Mouse (Mus musculus): Measurements from ENCODE around the gene Mylpf. TPM values are rescaled to one million over a fixed set of nuclear protein-coding genes. Genes with fewer than 3 reads are reported as not detected.

The Mylpf gene
- total RNA-seq, 2 experiments from 2014 or later, result 3.3 to 6.0 TPM

DNA sequence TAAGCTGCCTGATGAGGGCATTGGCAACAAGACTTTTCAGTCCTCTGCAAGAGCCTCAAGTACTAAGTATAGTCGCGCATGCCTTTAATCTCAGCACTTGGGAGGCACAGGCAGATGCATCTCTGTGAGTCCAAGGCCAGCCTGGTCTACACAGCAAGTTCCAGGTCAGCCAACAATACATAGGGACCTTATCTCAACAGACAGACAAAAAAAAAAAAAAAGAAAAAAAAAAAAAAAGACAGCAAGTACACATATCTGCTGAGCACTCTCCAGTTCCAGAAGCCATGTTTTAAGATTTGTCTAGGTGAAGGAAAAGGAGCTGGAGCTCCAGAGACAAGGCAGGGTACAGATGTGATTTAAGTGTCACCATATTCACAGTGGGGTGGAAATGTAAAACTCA is 47.3 kb downstream of the Mylpf start:
- ATAC-seq (ENCODE audit: poor library complexity, severe bottlenecking), result no peak

- no peak for ATAC-seq (ENCODE audit: poor library complexity, severe bottlenecking)
These were observed 47.8 kb downstream of the Mylpf start for GRCm38 (mm10) chr7:127256518-127256917.

DNA sequence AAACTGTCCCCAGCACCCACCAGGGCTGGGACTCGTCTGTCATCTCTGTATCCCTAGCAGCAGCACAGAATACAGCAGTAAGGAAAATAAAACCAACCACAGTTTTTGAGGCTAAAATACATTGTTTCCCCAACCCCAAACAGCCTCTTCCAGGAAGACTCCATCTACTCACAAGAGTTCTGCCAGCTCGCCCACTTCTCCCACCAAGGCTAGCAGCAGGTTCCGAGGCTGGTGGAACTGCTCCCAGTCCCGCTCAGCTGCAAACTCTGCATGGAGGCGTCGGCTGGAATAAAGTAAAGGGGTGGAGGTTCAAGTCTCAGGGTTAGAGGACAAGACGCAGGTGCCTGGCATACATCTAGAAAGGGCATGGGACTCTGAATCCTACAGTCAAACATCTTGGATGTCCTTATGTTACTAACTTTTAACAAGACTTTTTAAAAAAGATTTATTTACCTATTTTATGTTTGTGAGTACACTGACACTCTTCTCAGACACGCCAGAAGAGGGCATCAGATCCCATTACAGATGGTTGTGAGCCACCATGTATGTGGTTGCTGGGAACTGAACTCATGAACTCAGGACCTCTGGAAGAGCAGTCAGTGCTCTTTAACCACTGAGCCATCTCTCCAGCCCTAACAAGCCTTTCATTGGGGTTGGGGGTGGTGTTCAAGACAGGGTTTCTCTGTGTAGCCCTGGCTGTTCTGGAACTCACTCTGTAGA is 50.7 kb downstream of the Mylpf start:
- no peak for ATAC-seq (ENCODE audit: poor library complexity, severe bottlenecking)

DNA sequence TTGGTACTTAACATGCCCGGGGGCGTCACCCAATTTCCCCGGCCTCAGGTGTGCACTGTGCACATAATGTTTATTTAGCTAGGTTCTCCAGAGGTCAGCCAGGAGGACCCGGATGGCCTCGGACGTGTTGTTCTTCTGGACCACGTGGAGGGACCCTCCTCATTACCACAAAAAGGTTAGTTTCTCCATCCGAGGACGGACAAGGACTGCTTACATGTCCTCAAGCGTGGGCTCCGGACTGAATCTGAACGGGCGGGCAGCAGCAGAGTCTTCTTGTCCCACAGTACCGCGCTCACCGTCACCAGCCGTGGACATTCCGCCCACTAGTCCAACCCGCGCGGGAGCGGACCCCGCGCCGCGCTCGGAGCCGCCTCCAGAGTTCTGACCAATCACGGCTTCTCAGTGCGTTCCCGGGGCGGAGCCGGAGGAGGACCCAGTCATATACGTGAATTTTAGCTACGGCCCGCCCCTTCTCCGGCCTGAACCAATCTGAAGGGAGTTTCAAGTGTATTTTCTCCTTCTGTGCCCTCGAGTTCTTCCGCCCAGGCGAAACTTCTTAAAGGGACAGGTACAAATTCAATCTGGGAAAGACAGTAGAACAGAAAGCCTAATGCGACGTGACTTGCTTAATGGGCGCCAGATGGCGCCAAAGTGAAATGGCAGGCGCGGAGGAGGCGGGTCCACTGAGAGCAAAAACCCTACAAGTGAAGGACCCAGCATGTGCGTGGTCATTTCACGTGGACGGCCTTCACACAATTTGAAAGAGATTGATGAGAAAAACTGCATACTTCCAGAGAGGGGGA is 51.8 kb downstream of the Mylpf start, which contains the start of gene Dctpp1:
Gene Dctpp1 (minus strand): TSS at position 401 of the 803 bp plus-strand sequence.
- ATAC-seq (ENCODE audit: poor library complexity, severe bottlenecking), result peak; percentile 97

DNA sequence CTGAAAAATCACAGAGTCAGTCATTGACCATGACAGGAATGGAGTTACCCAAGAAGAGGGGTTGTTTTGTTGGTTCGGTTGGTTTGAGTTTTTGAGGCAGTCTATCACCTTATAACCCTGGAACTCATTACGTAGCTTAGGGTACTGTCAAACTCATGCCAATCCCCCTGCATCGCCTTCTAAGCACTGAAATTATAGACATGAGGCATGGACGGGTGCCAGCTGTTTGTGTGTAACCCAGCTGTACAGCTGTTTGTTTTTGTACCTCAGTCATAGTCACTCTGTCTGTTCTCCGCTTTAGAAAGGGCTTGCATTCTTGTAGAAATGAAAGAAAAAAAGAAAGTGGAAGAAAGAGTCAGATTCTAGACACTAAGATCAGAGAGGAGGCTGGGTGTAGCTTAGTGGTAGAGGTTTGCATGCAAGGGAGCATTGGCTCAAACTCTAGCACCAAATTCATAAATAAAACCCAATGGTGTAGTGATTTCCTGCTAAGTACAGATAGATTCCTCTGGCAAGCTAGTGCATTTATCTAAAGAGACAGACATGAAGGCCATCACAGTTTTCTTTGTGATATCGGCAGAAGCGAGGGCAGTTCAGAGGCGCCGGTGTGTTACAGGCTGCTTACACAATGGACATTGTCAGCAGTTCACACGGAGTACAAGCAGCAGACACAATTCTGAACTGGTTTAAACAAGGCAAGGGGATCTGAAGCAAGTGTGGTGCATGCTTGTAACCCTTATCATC is 53.7 kb downstream of the Mylpf start:
- no peak for ATAC-seq (ENCODE audit: poor library complexity, severe bottlenecking)

- no peak for ATAC-seq (ENCODE audit: poor library complexity, severe bottlenecking)
These were observed 54.8 kb downstream of the Mylpf start for GRCm38 (mm10) chr7:127263526-127263925.

Other genes starting within 250 kb of the Mylpf start
- gene Cdipt, start 233.0 kb upstream of the Mylpf start, total RNA-seq (2015), result 46.1 and 48.5 TPM in 2 replicates
- 49.4 and 56.7 TPM in 2 replicates for gene Cdipt, start 233.0 kb upstream of the Mylpf start, total RNA-seq (2017)
- gene Cdiptos, start 232.8 kb upstream of the Mylpf start, total RNA-seq (2015), result 4.9 and 6.6 TPM in 2 replicates
- gene Cdiptos, start 232.8 kb upstream of the Mylpf start, total RNA-seq (2017), result 0.73 and 3.3 TPM in 2 replicates
- gene Mvp, start 194.3 kb upstream of the Mylpf start, total RNA-seq (2015), result 5.6 and 6.0 TPM in 2 replicates
- 48.1 and 50.6 TPM in 2 replicates for gene Mvp, start 194.3 kb upstream of the Mylpf start, total RNA-seq (2017)
- 0.54 and 1.6 TPM in 2 replicates for gene Pagr1b, start 192.4 kb upstream of the Mylpf start, total RNA-seq (2015)
- gene Pagr1b, start 192.4 kb upstream of the Mylpf start, total RNA-seq (2017), result not detected in 2 replicates
- 40.7 and 62.5 TPM in 2 replicates for gene Pagr1a, start 191.5 kb upstream of the Mylpf start, total RNA-seq (2015)
- 25.5 and 67.0 TPM in 2 replicates for gene Pagr1a, start 191.5 kb upstream of the Mylpf start, total RNA-seq (2017)
- 15.4 TPM in 1 of 2 replicates, not detected in the other for gene Gm42742, start 187.8 kb upstream of the Mylpf start, total RNA-seq (2015)
- gene Gm42742, start 187.8 kb upstream of the Mylpf start, total RNA-seq (2017), result 45.4 TPM in 1 of 2 replicates, not detected in the other
- gene Prrt2, start 187.7 kb upstream of the Mylpf start, total RNA-seq (2015), result 0.20 and 1.8 TPM in 2 replicates
- gene Prrt2, start 187.7 kb upstream of the Mylpf start, total RNA-seq (2017), result 2.4 and 3.0 TPM in 2 replicates
- gene Maz, start 181.9 kb upstream of the Mylpf start, total RNA-seq (2015), result 79.8 and 80.9 TPM in 2 replicates
- 44.4 and 45.1 TPM in 2 replicates for gene Maz, start 181.9 kb upstream of the Mylpf start, total RNA-seq (2017)
- 107 and 108 TPM in 2 replicates for gene Kif22, start 166.4 kb upstream of the Mylpf start, total RNA-seq (2015)
- gene Kif22, start 166.4 kb upstream of the Mylpf start, total RNA-seq (2017), result 85.9 and 105 TPM in 2 replicates
- gene Zg16, start 121.6 kb upstream of the Mylpf start, total RNA-seq (2015), result 0.96 TPM in 1 of 2 replicates, not detected in the other
- gene Zg16, start 121.6 kb upstream of the Mylpf start, total RNA-seq (2017), result not detected in 2 replicates
- gene AI467606, start 117.5 kb upstream of the Mylpf start, total RNA-seq (2015), result 65.9 and 71.1 TPM in 2 replicates
- gene AI467606, start 117.5 kb upstream of the Mylpf start, total RNA-seq (2017), result 46.6 and 49.2 TPM in 2 replicates
- 2.0 and 3.3 TPM in 2 replicates for gene Qprt, start 86.7 kb upstream of the Mylpf start, total RNA-seq (2015)
- 1.1 and 2.8 TPM in 2 replicates for gene Qprt, start 86.7 kb upstream of the Mylpf start, total RNA-seq (2017)
- 74.6 and 82.8 TPM in 2 replicates for gene Spn, start 71.1 kb upstream of the Mylpf start, total RNA-seq (2015)
- 241 and 246 TPM in 2 replicates for gene Spn, start 71.1 kb upstream of the Mylpf start, total RNA-seq (2017)
- gene Cd2bp2, start 12.8 kb upstream of the Mylpf start, total RNA-seq (2015), result 16.1 and 19.0 TPM in 2 replicates
- gene Cd2bp2, start 12.8 kb upstream of the Mylpf start, total RNA-seq (2017), result 51.8 and 57.5 TPM in 2 replicates
- 27.0 and 27.4 TPM in 2 replicates for gene Tbc1d10b, start 422 bp upstream of the Mylpf start, total RNA-seq (2015)
- gene Tbc1d10b, start 422 bp upstream of the Mylpf start, total RNA-seq (2017), result 59.8 and 74.2 TPM in 2 replicates
- gene Zfp553, start 24.2 kb downstream of the Mylpf start, total RNA-seq (2015), result 2.9 and 3.1 TPM in 2 replicates
- 5.9 and 9.7 TPM in 2 replicates for gene Zfp553, start 24.2 kb downstream of the Mylpf start, total RNA-seq (2017)
- 36.2 and 36.8 TPM in 2 replicates for gene Sept1, start 24.2 kb downstream of the Mylpf start, total RNA-seq (2015)
- 31.2 and 42.7 TPM in 2 replicates for gene Sept1, start 24.2 kb downstream of the Mylpf start, total RNA-seq (2017)
- gene Zfp771, start 35.4 kb downstream of the Mylpf start, total RNA-seq (2015), result 0.96 and 1.8 TPM in 2 replicates
- gene Zfp771, start 35.4 kb downstream of the Mylpf start, total RNA-seq (2017), result 0.28 and 0.73 TPM in 2 replicates
- gene Dctpp1, start 51.8 kb downstream of the Mylpf start, total RNA-seq (2015), result 32.1 and 45.3 TPM in 2 replicates
- gene Dctpp1, start 51.8 kb downstream of the Mylpf start, total RNA-seq (2017), result 23.3 and 31.0 TPM in 2 replicates
- 55.5 and 61.6 TPM in 2 replicates for gene Sephs2, start 65.2 kb downstream of the Mylpf start, total RNA-seq (2015)
- gene Sephs2, start 65.2 kb downstream of the Mylpf start, total RNA-seq (2017), result 130 and 138 TPM in 2 replicates
- 117 and 130 TPM in 2 replicates for gene Itgal, start 87.4 kb downstream of the Mylpf start, total RNA-seq (2015)
- gene Itgal, start 87.4 kb downstream of the Mylpf start, total RNA-seq (2017), result 59.4 and 72.4 TPM in 2 replicates
- 2.0 and 2.4 TPM in 2 replicates for gene Zfp768, start 136.7 kb downstream of the Mylpf start, total RNA-seq (2015)
- gene Zfp768, start 136.7 kb downstream of the Mylpf start, total RNA-seq (2017), result 3.9 and 4.6 TPM in 2 replicates
- 3.2 and 6.1 TPM in 2 replicates for gene Zfp747, start 167.2 kb downstream of the Mylpf start, total RNA-seq (2015)
- gene Zfp747, start 167.2 kb downstream of the Mylpf start, total RNA-seq (2017), result 7.6 and 17.8 TPM in 2 replicates
- 1.8 TPM in 2 replicates for gene 9130019O22Rik, start 178.3 kb downstream of the Mylpf start, total RNA-seq (2015)
- gene 9130019O22Rik, start 178.3 kb downstream of the Mylpf start, total RNA-seq (2017), result 5.0 TPM in 2 replicates
- gene E430018J23Rik, start 184.7 kb downstream of the Mylpf start, total RNA-seq (2015), result 0.36 and 0.40 TPM in 2 replicates
- gene E430018J23Rik, start 184.7 kb downstream of the Mylpf start, total RNA-seq (2017), result 1.7 and 2.8 TPM in 2 replicates
- gene Zfp764, start 197.9 kb downstream of the Mylpf start, total RNA-seq (2015), result 8.5 and 10.5 TPM in 2 replicates
- 9.1 and 9.5 TPM in 2 replicates for gene Zfp764, start 197.9 kb downstream of the Mylpf start, total RNA-seq (2017)
- 17.1 and 17.3 TPM in 2 replicates for gene Zfp688, start 213.2 kb downstream of the Mylpf start, total RNA-seq (2015)
- 7.9 and 14.0 TPM in 2 replicates for gene Zfp688, start 213.2 kb downstream of the Mylpf start, total RNA-seq (2017)
- gene Zfp689, start 240.3 kb downstream of the Mylpf start, total RNA-seq (2015), result 1.2 and 1.6 TPM in 2 replicates
- 1.4 and 1.8 TPM in 2 replicates for gene Zfp689, start 240.3 kb downstream of the Mylpf start, total RNA-seq (2017)

Measured in megakaryocyte, adult 5-6 weeks (primary cell).